Mouse (Mus musculus) G1E (cell line): Measurements from ENCODE around the gene Cdv3.

Source experiments
- CTCF ChIP-seq: IDR thresholded peaks from 2 replicates; pipeline ENCODE4 v1.5.1; 2012; ENCODE audit warnings: low read depth, low read length, inconsistent platforms, mixed read lengths
- GATA1 ChIP-seq: IDR thresholded peaks from 2 replicates; pipeline ENCODE4 v1.6.1; 2012; ENCODE audit warnings: borderline replicate concordance, low read length, inconsistent platforms, mixed read lengths
- GATA2 ChIP-seq: IDR thresholded peaks from 2 replicates; pipeline ENCODE4 v1.6.1; 2012; ENCODE audit warnings: low read depth, low read length, inconsistent platforms, borderline replicate concordance
- POLR2AphosphoS5 ChIP-seq: IDR thresholded peaks from 2 replicates; pipeline ENCODE4 v1.6.1; 2012; ENCODE audit warnings: low read depth, low read length, inconsistent platforms; ENCODE audit not compliant: insufficient replicate concordance
- TAL1 ChIP-seq: conservative IDR thresholded peaks from 2 replicates; pipeline ENCODE4 v1.6.1; 2012; ENCODE audit warnings: low read depth, low read length, inconsistent platforms, mixed read lengths

GRCm38 (mm10) chr9:103378686-103379085 is 13.0 kb upstream of the Cdv3 start:
- TF ChIP-seq CTCF (no peak), POLR2AphosphoS5 (no peak), GATA1 (no peak), TAL1 (no peak), GATA2 (no peak)
